Mouse (Mus musculus): Measurements from ENCODE around the gene Abcb4. TPM values are rescaled to one million over a fixed set of nuclear protein-coding genes. Genes with fewer than 3 reads are reported as not detected.

The Abcb4 gene
- polyA plus RNA-seq (2012), result not detected in 2 replicates

GRCm38 (mm10) chr5:8893300-8894103 lies at the start of gene Abcb4:
TSS of gene Abcb4 (plus strand) at chr5:8893717.
- TF ChIP-seq GATA1 (IDR thresholded peaks at IDR 0.05; ENCODE audit: low read length), result no peak

- no peak for TF ChIP-seq GATA1 (IDR thresholded peaks at IDR 0.05; ENCODE audit: low read length)
Measured at GRCm38 (mm10) chr5:8850851-8851250, 42.7 kb upstream of the Abcb4 start.

GRCm38 (mm10) chr5:8857201-8857600 lies 36.3 kb upstream of the Abcb4 start:
- TF ChIP-seq GATA1 (IDR thresholded peaks at IDR 0.05; ENCODE audit: low read length), result no peak

GRCm38 (mm10) chr5:8861811-8862210 lies 31.7 kb upstream of the Abcb4 start:
- no peak for TF ChIP-seq GATA1 (IDR thresholded peaks at IDR 0.05; ENCODE audit: low read length)

- TF ChIP-seq GATA1 (IDR thresholded peaks at IDR 0.05; ENCODE audit: low read length), result no peak
Measured at GRCm38 (mm10) chr5:8863580-8864337, 29.8 kb upstream of the Abcb4 start.

- TF ChIP-seq GATA1 (IDR thresholded peaks at IDR 0.05; ENCODE audit: low read length), result no peak
Measured at GRCm38 (mm10) chr5:8866366-8866765, 27.2 kb upstream of the Abcb4 start.

- TF ChIP-seq GATA1 (IDR thresholded peaks at IDR 0.05; ENCODE audit: low read length), result no peak
Measured at GRCm38 (mm10) chr5:8868019-8868418, 25.5 kb upstream of the Abcb4 start.

GRCm38 (mm10) chr5:8872979-8873915 lies 20.3 kb upstream of the Abcb4 start:
- TF ChIP-seq GATA1 (IDR thresholded peaks at IDR 0.05; ENCODE audit: low read length), result no peak

GRCm38 (mm10) chr5:8877086-8877485 lies 16.4 kb upstream of the Abcb4 start:
- TF ChIP-seq GATA1 (IDR thresholded peaks at IDR 0.05; ENCODE audit: low read length), result no peak

GRCm38 (mm10) chr5:8877800-8878199 lies 15.7 kb upstream of the Abcb4 start:
- TF ChIP-seq GATA1 (IDR thresholded peaks at IDR 0.05; ENCODE audit: low read length), result no peak

GRCm38 (mm10) chr5:8885837-8886236 lies 7.7 kb upstream of the Abcb4 start:
- TF ChIP-seq GATA1 (IDR thresholded peaks at IDR 0.05; ENCODE audit: low read length), result no peak

GRCm38 (mm10) chr5:8894104-8894425 lies 548 bp downstream of the Abcb4 start:
- no peak for TF ChIP-seq GATA1 (IDR thresholded peaks at IDR 0.05; ENCODE audit: low read length)

GRCm38 (mm10) chr5:8894641-8895490 lies 1.3 kb downstream of the Abcb4 start:
- TF ChIP-seq GATA1 (IDR thresholded peaks at IDR 0.05; ENCODE audit: low read length), result no peak

GRCm38 (mm10) chr5:8896198-8896597 lies 2.7 kb downstream of the Abcb4 start:
- TF ChIP-seq GATA1 (IDR thresholded peaks at IDR 0.05; ENCODE audit: low read length), result no peak

- no peak for TF ChIP-seq GATA1 (IDR thresholded peaks at IDR 0.05; ENCODE audit: low read length)
Measured at GRCm38 (mm10) chr5:8898246-8898645, 4.7 kb downstream of the Abcb4 start.

Data from G1E-ER4 (cell line).